Mouse (Mus musculus) urinary bladder, postnatal 25 days (tissue): Measurements from ENCODE around the gene Nxpe5.

Source experiments
- DNase-seq: peaks from one replicate; pipeline ENCODE4 v3.0.0; 2022; ENCODE audit warnings: low spot score

Gene Nxpe5

GRCm38 (mm10) chr5:138253061-138253460 is 27.4 kb downstream of the Nxpe5 start:
- no peak for DNase-seq

- DNase-seq, result peak; percentile 85
Observed at GRCm38 (mm10) chr5:138255353-138256093, 29.8 kb downstream of the Nxpe5 start, which contains the start of gene Lamtor4. Lamtor4 (plus strand) TSS chr5:138255482.

- DNase-seq, result no peak
Observed at GRCm38 (mm10) chr5:138256094-138256467, 30.4 kb downstream of the Nxpe5 start.

GRCm38 (mm10) chr5:138256966-138257584 is 31.4 kb downstream of the Nxpe5 start:
- DNase-seq, result no peak

- DNase-seq, result no peak
Observed at GRCm38 (mm10) chr5:138257585-138257978, 31.9 kb downstream of the Nxpe5 start.

GRCm38 (mm10) chr5:138258078-138258477 is 32.4 kb downstream of the Nxpe5 start:
- DNase-seq, result no peak

GRCm38 (mm10) chr5:138258542-138258941 is 32.8 kb downstream of the Nxpe5 start:
- no peak for DNase-seq

- DNase-seq, result no peak
Observed at GRCm38 (mm10) chr5:138258993-138259392, 33.3 kb downstream of the Nxpe5 start.

GRCm38 (mm10) chr5:138260051-138260450 is 34.4 kb downstream of the Nxpe5 start:
- no peak for DNase-seq

GRCm38 (mm10) chr5:138260834-138261233 is 35.1 kb downstream of the Nxpe5 start:
- no peak for DNase-seq

GRCm38 (mm10) chr5:138262001-138262400 is 36.3 kb downstream of the Nxpe5 start:
- DNase-seq, result no peak

- no peak for DNase-seq
Observed at GRCm38 (mm10) chr5:138262582-138263240, 37.0 kb downstream of the Nxpe5 start.

DNA sequence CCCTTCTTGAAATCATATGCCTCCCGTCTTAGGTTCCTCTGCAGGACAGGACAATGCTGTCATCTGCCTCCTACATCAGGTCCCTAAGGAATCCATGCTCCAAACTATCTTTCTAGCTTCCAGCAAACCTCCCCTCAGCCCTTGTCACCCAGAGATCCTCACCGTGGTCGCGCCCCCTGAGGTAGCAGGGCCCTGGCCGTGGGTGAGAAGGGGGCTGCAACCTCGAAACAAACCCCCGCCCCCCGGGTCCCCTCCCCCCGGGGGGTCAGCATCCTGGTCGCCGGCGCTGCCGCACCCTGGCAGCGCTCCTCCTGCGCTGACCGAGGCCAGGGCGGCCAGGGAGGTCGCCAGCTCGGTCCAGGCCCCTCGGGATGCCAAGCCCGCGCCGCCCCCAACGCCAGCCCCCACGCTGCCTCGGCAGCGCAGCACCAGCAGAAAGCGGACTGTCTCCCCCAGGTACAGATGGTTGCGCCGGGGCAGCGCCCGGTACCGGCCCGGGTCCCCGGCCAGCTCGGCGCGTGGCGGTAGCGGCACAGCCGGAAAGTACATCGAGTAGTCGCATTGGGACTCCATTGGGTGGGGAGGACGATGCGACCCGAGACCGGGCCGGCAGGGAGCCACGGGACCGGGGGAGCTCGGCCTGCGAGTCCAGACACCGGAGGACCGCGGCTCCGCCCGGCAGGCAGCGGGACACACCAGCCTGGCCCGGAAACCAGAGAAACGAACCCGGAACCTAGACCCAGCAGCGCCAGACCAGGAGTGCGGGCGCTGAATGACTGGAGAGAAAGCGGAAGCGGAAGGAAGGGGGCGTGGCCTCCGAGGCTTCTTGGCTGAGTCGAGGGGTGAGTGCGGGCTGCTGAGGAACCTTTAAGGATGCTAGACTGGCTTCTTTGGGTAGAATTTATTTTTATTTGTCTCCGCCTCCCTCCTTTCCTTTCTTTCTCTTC is 37.8 kb downstream of the Nxpe5 start, which contains the start of gene BC037034:
Gene BC037034 (minus strand): TSS at position 774 of the 947 bp plus-strand sequence.
- peak; percentile 91 for DNase-seq

DNA sequence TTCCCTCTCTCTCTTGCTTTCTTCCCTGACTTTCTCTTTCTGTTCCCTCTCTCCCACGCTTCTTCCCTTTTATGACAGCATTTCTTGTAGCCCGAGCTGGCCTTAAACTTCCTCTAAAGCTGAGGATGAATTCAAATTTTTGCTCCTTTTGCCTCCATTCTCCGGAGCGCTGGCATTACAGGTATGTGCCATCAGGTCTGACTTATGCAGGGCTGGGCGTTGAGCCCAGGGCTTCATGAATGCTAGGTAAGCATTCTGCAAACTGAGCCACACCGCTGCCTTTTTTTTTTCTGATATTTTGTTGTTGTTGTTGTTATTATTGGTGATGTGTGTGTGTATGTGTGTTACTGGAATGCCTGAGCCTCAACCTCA is 38.5 kb downstream of the Nxpe5 start:
- DNase-seq, result no peak

- DNase-seq, result no peak
Observed at GRCm38 (mm10) chr5:138265712-138266111, 40.0 kb downstream of the Nxpe5 start.

GRCm38 (mm10) chr5:138267114-138267513 is 41.4 kb downstream of the Nxpe5 start:
- DNase-seq, result no peak

DNA sequence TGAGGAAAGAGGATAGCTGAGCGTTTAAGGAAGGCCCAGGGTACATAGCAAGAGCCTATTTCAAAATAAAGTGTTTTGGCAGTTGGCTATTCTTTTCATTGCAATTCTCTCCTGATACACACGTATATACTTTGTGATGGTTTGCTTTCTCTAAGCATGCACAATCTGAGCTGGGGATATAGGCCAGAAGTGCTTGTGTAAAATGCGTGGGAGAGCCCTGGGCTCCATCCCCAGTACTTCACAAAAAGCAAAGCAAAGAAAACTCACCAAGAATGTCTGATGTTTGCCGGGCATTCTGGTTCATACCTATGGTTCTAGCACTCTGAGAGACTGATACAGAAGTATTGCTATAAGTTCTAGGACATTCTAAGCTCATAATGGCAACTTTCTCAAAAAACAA is 43.3 kb downstream of the Nxpe5 start:
- no peak for DNase-seq

GRCm38 (mm10) chr5:138271232-138271631 is 45.5 kb downstream of the Nxpe5 start:
- DNase-seq, result no peak

GRCm38 (mm10) chr5:138272409-138272923 is 46.8 kb downstream of the Nxpe5 start, which contains the start of gene Gal3st4:
Gal3st4 (minus strand) TSS chr5:138272840.
- no peak for DNase-seq

DNA sequence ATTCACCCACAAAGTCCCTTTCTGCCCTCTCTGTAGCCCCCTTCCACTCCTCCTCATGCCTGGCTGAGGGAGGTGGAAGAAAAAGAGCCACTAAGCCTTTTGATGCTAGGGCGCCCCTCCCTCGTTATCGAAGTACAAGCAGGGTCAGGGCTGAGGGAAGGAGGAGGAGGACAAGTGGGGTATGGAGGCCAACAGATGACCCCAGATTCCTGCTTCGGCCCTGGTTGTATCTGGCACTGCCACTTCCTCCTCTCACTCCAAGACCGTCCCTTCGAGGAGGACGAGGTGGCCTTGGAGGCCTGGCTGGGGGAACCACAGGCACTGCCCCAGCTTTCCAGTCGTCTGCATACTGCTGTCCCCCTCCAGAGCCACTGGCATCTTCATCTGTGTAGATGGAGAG is 48.5 kb downstream of the Nxpe5 start:
- DNase-seq, result no peak

DNA sequence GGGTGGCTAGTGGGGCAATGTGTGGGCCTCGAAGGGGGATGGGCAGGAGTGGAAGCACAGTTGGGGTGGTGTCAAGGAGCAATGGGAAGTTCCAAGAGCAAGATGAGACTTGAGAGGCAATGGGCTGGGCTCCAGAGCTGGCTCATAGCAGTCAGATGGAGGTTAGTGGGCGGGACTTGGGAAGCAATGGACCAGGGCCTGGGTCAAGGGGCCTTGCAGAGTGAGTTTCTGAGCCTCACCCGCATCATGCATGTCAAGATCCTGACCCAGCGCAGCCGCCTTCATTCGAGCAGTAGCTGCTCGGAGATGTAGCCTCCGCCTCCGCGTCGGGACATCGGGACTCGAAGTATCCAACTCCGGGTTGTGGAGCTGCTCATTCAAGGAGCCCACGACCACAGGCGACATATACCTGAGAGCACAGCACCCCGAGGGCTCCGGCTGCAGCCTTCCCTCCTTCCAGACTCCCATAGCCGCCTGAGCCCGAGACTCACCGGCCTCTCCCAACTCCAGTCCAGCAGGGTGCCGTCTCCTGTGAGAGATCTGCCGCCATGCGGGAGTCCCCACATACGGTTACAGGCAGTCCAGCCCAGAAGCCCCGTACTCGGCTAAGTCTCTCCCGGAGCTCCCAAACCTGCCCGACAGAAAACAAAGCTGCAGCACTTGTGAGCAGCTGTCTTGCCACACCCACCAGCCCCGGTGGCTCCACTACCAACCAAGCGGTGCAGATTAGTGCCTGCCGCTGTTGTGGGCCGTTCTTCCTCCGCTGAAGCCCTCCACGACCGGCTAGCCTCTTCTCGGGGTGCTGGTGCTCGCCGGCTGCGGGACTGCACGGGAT is 49.7 kb downstream of the Nxpe5 start:
- DNase-seq, result no peak
